Mouse (Mus musculus): ENCODE measurements around the gene Xlr3a. TPM values are rescaled to one million over a fixed set of nuclear protein-coding genes. Genes with fewer than 3 reads are reported as not detected.
"Not testable (repeated sequence)": the region's sequence is repeated elsewhere in the genome, so short reads cannot be mapped to it uniquely, and the experiment has no call there.

Xlr3a gene
- total RNA-seq (2014; fragmentation: Nextera tagmentation) (not detected in 2 replicates), total RNA-seq (2017) (0.16 and 0.29 TPM in 2 replicates), polyA plus RNA-seq (2012) (not detected in 2 replicates)

GRCm38 (mm10) chrX:73096941-73097508 lies at the start of gene Xlr3a:
Gene Xlr3a, minus strand, starts transcription at chrX:73097095.
- H3K4me1 ChIP-seq (ENCODE audit: insufficient read depth, low read depth, low read length); H3K9me3 ChIP-seq (replicated peaks); ATAC-seq (ENCODE audit: extremely low read depth, insufficient number of reproducible peaks, low FRiP score, poor library complexity, severe bottlenecking); H3K4me3 ChIP-seq (ENCODE audit: low read depth, low read length); H3K36me3 ChIP-seq (replicated peaks); H3K27me3 ChIP-seq (ENCODE audit: insufficient read depth, low read length); DNase-seq (ENCODE audit: low spot score): not testable (repeated sequence)

DNA sequence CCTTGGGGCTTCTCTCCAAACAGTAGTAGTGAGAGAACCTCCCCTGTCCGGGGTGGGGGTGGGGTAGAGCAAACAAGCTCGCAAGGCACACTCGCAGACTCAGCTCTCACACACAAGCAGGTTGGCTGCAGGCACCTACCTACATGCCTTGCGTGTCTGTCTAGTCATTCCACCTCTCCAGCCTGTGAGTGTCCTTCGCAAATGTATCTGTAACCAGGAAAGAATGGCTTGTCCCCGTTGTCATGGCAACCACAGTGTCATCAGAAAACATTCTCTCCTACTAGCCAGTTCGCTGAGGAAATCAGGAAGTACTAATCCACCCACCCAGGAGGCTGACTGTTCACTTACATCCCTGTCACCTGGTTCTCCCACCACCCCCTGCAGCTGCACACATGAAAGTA lies 46.3 kb upstream of the Xlr3a start:
- not testable (repeated sequence) for H3K9me3 ChIP-seq (replicated peaks); DNase-seq (ENCODE audit: low spot score); H3K4me1 ChIP-seq (ENCODE audit: insufficient read depth, low read depth, low read length); H3K27me3 ChIP-seq (ENCODE audit: insufficient read depth, low read length); H3K4me3 ChIP-seq (ENCODE audit: low read depth, low read length); ATAC-seq (ENCODE audit: extremely low read depth, insufficient number of reproducible peaks, low FRiP score, poor library complexity, severe bottlenecking); H3K36me3 ChIP-seq (replicated peaks)

- H3K4me1 ChIP-seq (ENCODE audit: insufficient read depth, low read depth, low read length); H3K27me3 ChIP-seq (ENCODE audit: insufficient read depth, low read length); DNase-seq (ENCODE audit: low spot score); ATAC-seq (ENCODE audit: extremely low read depth, insufficient number of reproducible peaks, low FRiP score, poor library complexity, severe bottlenecking); H3K36me3 ChIP-seq (replicated peaks); H3K9me3 ChIP-seq (replicated peaks); H3K4me3 ChIP-seq (ENCODE audit: low read depth, low read length): not testable (repeated sequence)
Measured at GRCm38 (mm10) chrX:73122859-73123829, 26.2 kb upstream of the Xlr3a start.

- not testable (repeated sequence) for H3K4me1 ChIP-seq (ENCODE audit: insufficient read depth, low read depth, low read length); H3K4me3 ChIP-seq (ENCODE audit: low read depth, low read length); H3K36me3 ChIP-seq (replicated peaks); ATAC-seq (ENCODE audit: extremely low read depth, insufficient number of reproducible peaks, low FRiP score, poor library complexity, severe bottlenecking); H3K9me3 ChIP-seq (replicated peaks); DNase-seq (ENCODE audit: low spot score); H3K27me3 ChIP-seq (ENCODE audit: insufficient read depth, low read length)
Measured at GRCm38 (mm10) chrX:73116747-73117146, 19.9 kb upstream of the Xlr3a start, which contains the start of gene Gm14685. Gene Gm14685, plus strand, starts transcription at chrX:73117047.

DNA sequence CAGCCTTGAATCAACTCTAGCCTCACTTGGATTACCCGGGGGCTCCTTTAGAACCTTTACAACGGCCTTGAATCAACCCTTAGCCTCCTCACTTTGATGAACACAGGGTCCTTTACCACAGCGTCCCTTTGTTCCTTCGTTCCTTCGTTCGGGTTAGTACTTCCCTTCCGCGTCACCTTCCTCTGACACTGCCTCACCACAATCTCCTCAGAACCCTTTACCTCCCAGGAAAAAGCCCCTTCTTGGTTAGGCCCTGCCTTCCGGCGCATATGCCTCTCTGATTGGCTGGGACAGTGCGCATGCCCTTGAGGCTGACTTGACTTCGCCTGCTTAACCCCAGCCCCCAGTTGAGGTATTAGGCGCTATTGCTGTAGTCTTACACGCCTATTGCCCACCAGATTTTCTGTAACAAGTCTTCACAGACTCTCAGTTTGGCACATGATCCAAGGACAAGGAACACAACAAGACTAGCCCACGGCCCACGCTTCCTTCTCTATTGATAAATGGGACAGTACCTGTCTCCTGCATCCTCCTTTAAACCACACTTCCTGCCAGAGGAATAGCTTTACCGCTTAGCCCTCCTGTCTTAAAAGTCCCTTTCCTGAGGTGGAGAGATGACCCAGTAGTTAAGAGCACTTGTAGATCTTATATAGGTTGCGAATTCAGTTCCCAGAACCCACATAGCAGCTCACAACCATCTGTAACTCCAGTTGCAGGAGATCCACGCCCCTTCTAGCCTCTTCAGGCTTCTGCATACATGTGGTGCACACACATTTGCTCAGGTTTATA lies 14.4 kb downstream of the Xlr3a start, which contains the start of gene Xlr4a:
TSS of gene Xlr4a (minus strand) at position 212 of the 789 bp plus-strand sequence.
- H3K4me3 ChIP-seq (ENCODE audit: low read depth, low read length); DNase-seq (ENCODE audit: low spot score); ATAC-seq (ENCODE audit: extremely low read depth, insufficient number of reproducible peaks, low FRiP score, poor library complexity, severe bottlenecking); H3K27me3 ChIP-seq (ENCODE audit: insufficient read depth, low read length); H3K4me1 ChIP-seq (ENCODE audit: insufficient read depth, low read depth, low read length); H3K36me3 ChIP-seq (replicated peaks); H3K9me3 ChIP-seq (replicated peaks): not testable (repeated sequence)

GRCm38 (mm10) chrX:73066765-73067312 lies 30.1 kb downstream of the Xlr3a start:
- H3K9me3 ChIP-seq (replicated peaks); ATAC-seq (ENCODE audit: extremely low read depth, insufficient number of reproducible peaks, low FRiP score, poor library complexity, severe bottlenecking); DNase-seq (ENCODE audit: low spot score); H3K4me1 ChIP-seq (ENCODE audit: insufficient read depth, low read depth, low read length); H3K36me3 ChIP-seq (replicated peaks); H3K27me3 ChIP-seq (ENCODE audit: insufficient read depth, low read length); H3K4me3 ChIP-seq (ENCODE audit: low read depth, low read length): not testable (repeated sequence)

DNA sequence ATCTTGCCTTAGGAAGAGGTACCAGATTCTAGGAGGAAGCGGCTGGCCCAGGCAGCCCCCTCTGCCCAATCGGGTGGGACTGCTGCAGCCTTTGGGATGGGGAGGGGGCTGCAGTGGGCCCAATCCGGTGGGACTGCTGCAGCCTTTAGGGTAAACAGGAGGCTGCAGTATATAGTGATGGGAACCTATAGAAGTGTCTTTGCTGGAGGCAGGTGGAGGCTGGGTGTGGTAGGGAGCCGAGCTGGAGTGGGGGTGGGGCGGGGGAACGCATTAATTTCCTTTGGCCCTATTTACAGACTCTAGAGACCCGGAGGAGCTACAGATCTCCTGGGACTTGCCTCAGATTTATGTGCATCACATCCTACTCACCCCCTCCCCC lies 32.5 kb downstream of the Xlr3a start, which contains the start of gene Pnma3:
TSS of gene Pnma3 (plus strand) at position 373 of the 379 bp plus-strand sequence.
- no peaks in the 10 kb centered on the region for H3K27me3 ChIP-seq (ENCODE audit: insufficient read depth, low read length)
- H3K4me3 ChIP-seq (ENCODE audit: low read depth, low read length): no peak within 1 kb of the TSS
- no peak for TF ChIP-seq CTCF (IDR thresholded peaks at IDR 0.05; ENCODE audit: low read depth, low read length)
- no peaks in the 10 kb centered on the region for H3K9me3 ChIP-seq (replicated peaks)
- DNase-seq (ENCODE audit: low spot score): no peak
- no peaks in the 10 kb centered on the region for H3K36me3 ChIP-seq (replicated peaks)
- no peaks in the 10 kb centered on the region for H3K4me1 ChIP-seq (ENCODE audit: insufficient read depth, low read depth, low read length)
- no peak for ATAC-seq (ENCODE audit: extremely low read depth, insufficient number of reproducible peaks, low FRiP score, poor library complexity, severe bottlenecking)

All from G1E (cell line).